Mouse (Mus musculus): Measurements from ENCODE around the gene Suclg2. TPM values are rescaled to one million over a fixed set of nuclear protein-coding genes. Genes with fewer than 3 reads are reported as not detected.

Suclg2 gene
- polyA plus RNA-seq (2014; fragmentation: Illumina TruSeq; extraction: RNeasy Lipid Tissue Mini Kit (QIAGEN cat#74804); ENCODE audit: low read depth, low replicate concordance) = 457 TPM

DNA sequence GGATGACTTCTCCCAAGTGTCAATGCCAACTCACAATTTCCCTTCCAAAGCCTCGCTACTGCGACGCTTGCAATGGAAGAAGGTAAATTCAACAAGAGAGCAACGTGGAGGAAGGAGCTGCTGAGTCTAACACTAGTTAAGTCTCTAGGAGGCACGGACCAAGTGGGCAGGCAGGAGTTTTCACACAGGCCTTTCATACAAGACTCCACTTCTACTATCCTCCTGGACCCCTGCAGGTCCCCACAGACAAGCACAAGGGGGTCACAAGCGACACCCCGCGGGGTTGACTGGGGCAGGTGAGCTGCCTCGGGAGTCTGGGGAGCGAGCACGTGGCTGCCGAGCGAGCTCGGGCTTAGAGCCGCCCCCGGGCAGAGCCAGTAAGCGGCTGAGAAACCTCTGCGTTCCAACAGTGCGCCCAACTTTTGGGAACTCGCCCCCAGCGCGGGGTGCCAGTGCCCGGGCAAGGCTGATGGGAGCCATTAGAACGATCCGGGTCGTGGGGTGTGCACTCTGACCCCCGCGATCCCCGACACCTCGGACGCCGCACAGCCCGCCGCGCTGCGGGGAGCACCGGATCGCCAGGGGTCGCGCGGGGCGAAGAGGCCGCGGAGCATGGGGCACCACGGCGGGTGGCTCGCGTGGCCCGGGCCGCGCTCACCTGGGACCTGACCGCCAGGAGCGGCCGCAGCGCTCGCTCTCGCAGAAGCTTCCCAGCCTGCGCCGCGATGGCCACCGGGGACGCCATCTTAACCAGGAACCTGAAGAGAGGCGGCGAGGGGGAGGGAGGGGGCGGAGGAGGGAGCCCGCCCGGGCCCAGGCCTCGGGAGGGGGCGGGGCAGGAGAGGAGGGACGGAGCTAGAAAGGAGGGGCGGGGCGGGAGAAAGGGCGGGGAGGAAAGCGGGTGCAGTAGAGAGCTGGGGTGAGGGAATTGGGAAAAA is at the start of gene Suclg2:
Gene Suclg2 (minus strand): TSS at position 770 of the 938 bp plus-strand sequence.

All from sigmoid colon, adult 10 weeks (tissue).